Comparison of ENCODE assay signal across 13 mouse cellular contexts in the genomic region with DNA sequence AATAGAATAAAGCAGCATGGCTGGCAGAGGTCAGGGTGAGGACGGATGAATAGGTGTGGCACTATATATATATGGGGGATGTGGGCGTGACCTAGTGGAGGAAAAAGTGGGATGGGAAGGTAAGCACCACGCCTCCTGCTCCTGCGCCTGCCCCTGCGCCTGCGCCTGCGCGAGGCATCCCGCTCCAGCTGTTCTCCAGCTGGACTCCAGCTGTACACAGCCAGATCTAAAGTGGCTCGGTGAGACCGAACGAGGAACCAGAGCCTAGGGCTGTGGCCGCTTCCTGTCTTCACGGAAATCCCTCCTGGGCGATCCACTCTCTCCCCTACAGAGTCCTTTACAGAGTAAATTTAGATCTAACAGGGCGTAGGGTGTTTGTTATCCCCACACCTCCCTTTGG.
DNase-seq lines count a peak whose midpoint lies in the region; ATAC-seq and TF ChIP-seq lines count a peak whose summit lies in the region.
"Had no signal": no experiment of that assay in that cellular context is flagged by ENCODE, and none has a peak within 500 bp of the region (broad histone marks: within the 10 kb centered on the region; RNA-seq: fewer than 3 reads in every experiment).

No protein-coding gene starts in this region.

- intact Hi-C loops in left cerebral cortex, postnatal 14 days (cut with DNase I) = no loop called here

- peaks cover 9% of the 10 kb centered on the region for H3K4me1 ChIP-seq in forebrain, embryonic 11.5 days (replicated peaks; ENCODE audit: control insufficient read depth, insufficient read depth, low read length)
- peaks cover 41% of the 10 kb centered on the region for H3K4me1 ChIP-seq in forebrain, embryonic 13.5 days
- H3K4me1 ChIP-seq in heart, embryonic 14.5 days (ENCODE audit: control insufficient read depth in 2 of 2, insufficient read depth in 2 of 2, low read length in 2 of 2) = no peaks in the 10 kb centered on the region; a peak in 1 of 4 replicates
- H3K4me1 ChIP-seq in lung, adult 2 months (ENCODE audit: control insufficient read depth, insufficient read depth, low read length) = no peaks in the 10 kb centered on the region; the same call in none of the 2 replicates

- ATAC-seq in forebrain, embryonic 11.5 days (replicated peaks; ENCODE audit: low FRiP score) = no peak
- no peak for ATAC-seq in forebrain, embryonic 13.5 days
- no peak for ATAC-seq in heart, embryonic 14.5 days (ENCODE audit: insufficient number of reproducible peaks, insufficient read depth, low FRiP score, low read depth)
- no peak for ATAC-seq in cerebellum, adult (ENCODE audit: insufficient number of reproducible peaks, low FRiP score, low TSS enrichment)

- H3K9me3 ChIP-seq in forebrain, embryonic 11.5 days (ENCODE audit: control insufficient read depth, low read length) = no peaks in the 10 kb centered on the region
- H3K9me3 ChIP-seq in forebrain, embryonic 13.5 days (replicated peaks) = no peaks in the 10 kb centered on the region; the same call in 1 of the 2 replicates
- no peaks in the 10 kb centered on the region for H3K9me3 ChIP-seq in heart, embryonic 14.5 days (ENCODE audit: control insufficient read depth, low read length)

- no peak overlapping the region for H3K27ac ChIP-seq in forebrain, embryonic 11.5 days (ENCODE audit: low read depth, low read length)
- H3K27ac ChIP-seq in forebrain, embryonic 13.5 days = no peak overlapping the region
- no peak overlapping the region for H3K27ac ChIP-seq in heart, embryonic 14.5 days (replicated peaks in 1 of 2; ENCODE audit: control insufficient read depth in 1 of 2, insufficient read depth in 1 of 2, low read depth in 2 of 2, low read length in 2 of 2)

- TF ChIP-seq CTCF in lung, adult 2 months (IDR thresholded peaks at IDR 0.05; ENCODE audit: insufficient read depth, low read length) = no peak

- H3K27me3 ChIP-seq in forebrain, embryonic 11.5 days (ENCODE audit: control insufficient read depth, insufficient read depth, low read length) = peaks cover 7% of the 10 kb centered on the region; the same call in 1 of the 2 replicates
- peaks cover 29% of the 10 kb centered on the region for H3K27me3 ChIP-seq in forebrain, embryonic 13.5 days
- peaks cover 27% of the 10 kb centered on the region for H3K27me3 ChIP-seq in heart, embryonic 14.5 days (ENCODE audit: control insufficient read depth, insufficient read depth, low read length)

- peak; percentile 60 for DNase-seq in forebrain, embryonic 11.5 days (ENCODE audit: low spot score)
- DNase-seq in ES-CJ7 (ENCODE audit: low read depth, low spot score) = peak; percentile 86
- no peak for DNase-seq in lung, adult 2 months
- DNase-seq in urinary bladder, postnatal 10 days (ENCODE audit: low spot score) = no peak
- no peak for DNase-seq in left cerebral cortex, postnatal 14 days (ENCODE audit: low spot score in 2 of 2)
- DNase-seq: cerebellum, postnatal 36 days; gastrocnemius, postnatal 10 days; layer of hippocampus, adult 9-11 months; right cerebral cortex, adult 18-20 months had no signal

- H3K9ac ChIP-seq in forebrain, embryonic 11.5 days (ENCODE audit: low read length) = no peak overlapping the region
- H3K9ac ChIP-seq in forebrain, embryonic 13.5 days = no peak overlapping the region
- H3K9ac ChIP-seq in heart, embryonic 14.5 days (ENCODE audit: low read length) = no peak overlapping the region; the same call in 1 of the 2 replicates

- no peak overlapping the region for H3K4me2 ChIP-seq in forebrain, embryonic 11.5 days (ENCODE audit: low read depth, low read length, severe bottlenecking)
- H3K4me2 ChIP-seq in forebrain, embryonic 13.5 days = no peak overlapping the region
- H3K4me2 ChIP-seq in heart, embryonic 14.5 days (ENCODE audit: low read length) = peak overlapping the region; percentile 67
- H3K4me2 ChIP-seq: midbrain, embryonic 11.5 days had no signal

- H3K4me3 ChIP-seq in forebrain, embryonic 11.5 days (ENCODE audit: low read depth, low read length) = no peak overlapping the region
- no peak overlapping the region for H3K4me3 ChIP-seq in forebrain, embryonic 13.5 days
- H3K4me3 ChIP-seq in heart, embryonic 14.5 days (ENCODE audit: control insufficient read depth in 1 of 2, insufficient read depth in 1 of 2, low read depth in 1 of 2, low read length in 2 of 2) = peak overlapping the region; percentile 22; a peak in 3 of 4 replicates
- H3K4me3 ChIP-seq in lung, adult 2 months (replicated peaks; ENCODE audit: extremely low read depth, low read depth, low read length) = no peak overlapping the region

- peak; percentile 44; the same call in 1 of the 2 replicates for TF ChIP-seq POLR2A in lung, adult 2 months (IDR thresholded peaks at IDR 0.05; ENCODE audit: borderline replicate concordance, extremely low read depth, low read depth, low read length)

- H3K36me3 ChIP-seq in forebrain, embryonic 11.5 days (ENCODE audit: control insufficient read depth, insufficient read depth, low read length) = no peaks in the 10 kb centered on the region
- H3K36me3 ChIP-seq in forebrain, embryonic 13.5 days (ENCODE audit: poor library complexity, severe bottlenecking) = no peaks in the 10 kb centered on the region
- H3K36me3 ChIP-seq in heart, embryonic 14.5 days (ENCODE audit: control insufficient read depth, insufficient read depth, low read length) = no peaks in the 10 kb centered on the region

- WGBS in forebrain, embryonic 11.5 days = 42% methylated on average over 16 of the region's 16 CpGs
- WGBS in forebrain, embryonic 13.5 days = 46% methylated on average over 15 of the region's 16 CpGs
- WGBS in heart, embryonic 14.5 days = 33% methylated on average over 16 of the region's 16 CpGs
- WGBS in lung, adult 2 months = 39% methylated on average over 16 of the region's 16 CpGs

Comparison
In these comparisons a context has a peak if more than half of its experiments do, and no peak if none do; other contexts are left out.
1. DNase-seq: peak in forebrain, embryonic 11.5 days (single experiment) and ES-CJ7 (single experiment); none in lung, adult 2 months (single experiment), urinary bladder, postnatal 10 days (single experiment) and left cerebral cortex, postnatal 14 days (0 of 2).
2. H3K4me3 ChIP-seq: peak in heart, embryonic 14.5 days (2 of 2); none in forebrain, embryonic 11.5 days (single experiment), forebrain, embryonic 13.5 days (single experiment) and lung, adult 2 months (single experiment).